Comparison of ENCODE assay signal across 19 mouse cellular contexts in the genomic region with DNA sequence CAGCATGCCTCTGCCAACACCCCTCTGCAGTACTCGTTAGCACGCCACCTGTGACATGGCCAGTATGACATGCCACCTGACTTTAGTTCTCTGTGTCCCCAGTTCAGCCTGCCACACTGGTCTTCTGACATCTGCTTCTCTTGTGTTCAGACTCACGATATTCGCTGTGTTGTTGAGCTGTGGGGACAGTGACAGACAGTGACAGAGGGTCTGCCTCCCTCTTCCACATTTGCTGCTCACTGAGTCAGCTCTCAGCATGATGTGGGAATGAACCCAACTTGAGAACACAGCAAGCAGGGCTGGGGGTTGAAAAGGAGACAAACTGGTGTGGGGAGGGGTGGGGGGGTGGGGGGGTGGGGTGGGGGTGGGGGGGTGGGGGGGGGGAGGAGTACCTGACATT.
A peak's percentile ranks its signal among the peaks of the same experiment; 100 is the strongest.
DNase-seq lines count a peak whose midpoint lies in the region; ATAC-seq and TF ChIP-seq lines count a peak whose summit lies in the region.
"Had no signal": no experiment of that assay in that cellular context is flagged by ENCODE, and none has a peak within 500 bp of the region (broad histone marks: within the 10 kb centered on the region; RNA-seq: fewer than 3 reads in every experiment).

No protein-coding gene starts in this region.

- no peaks in the 10 kb centered on the region for H3K9me3 ChIP-seq in embryonic facial prominence, embryonic 14.5 days (ENCODE audit: control insufficient read depth, low read length)
- H3K9me3 ChIP-seq in embryonic facial prominence, embryonic 10.5 days, result no peaks in the 10 kb centered on the region
- H3K9me3 ChIP-seq in limb, embryonic 14.5 days (ENCODE audit: control insufficient read depth, low read length), result no peaks in the 10 kb centered on the region
- H3K9me3 ChIP-seq in limb, embryonic 10.5 days (replicated peaks), result no peaks in the 10 kb centered on the region
- H3K9me3 ChIP-seq: heart, embryonic 15.5 days; hindbrain, embryonic 13.5 days had no signal

- TF ChIP-seq CTCF in brain, embryonic 14.5 days (IDR thresholded peaks at IDR 0.05; ENCODE audit: borderline replicate concordance, extremely low read depth, insufficient read depth, insufficient read length), result no peak

- peak; percentile 19 for DNase-seq in embryonic facial prominence, embryonic 14.5 days (ENCODE audit: low spot score)
- DNase-seq in embryonic facial prominence, embryonic 10.5 days (ENCODE audit: low spot score), result no peak
- DNase-seq in limb, embryonic 14.5 days (ENCODE audit: low spot score), result no peak
- no peak for DNase-seq in limb, embryonic 10.5 days (ENCODE audit: low spot score)
- peak; percentile 12 for DNase-seq in Muller cell, postnatal 12 days (ENCODE audit: inconsistent ontology term)
- DNase-seq in brain, embryonic 14.5 days (ENCODE audit: low read depth), result peak; percentile 41
- no peak for DNase-seq in kidney, postnatal 4 days
- DNase-seq: adrenal gland, postnatal 14 days; cerebellum, adult 2 months; cerebellum, postnatal 36 days; gastrocnemius, postnatal 14 days; heart, adult 2 months; heart, postnatal 14 days had no signal

- no peak overlapping the region for H3K4me3 ChIP-seq in embryonic facial prominence, embryonic 14.5 days (ENCODE audit: low read depth, low read length)
- no peak overlapping the region for H3K4me3 ChIP-seq in embryonic facial prominence, embryonic 10.5 days
- H3K4me3 ChIP-seq in limb, embryonic 14.5 days (replicated peaks; ENCODE audit: low read length), result no peak overlapping the region
- no peak overlapping the region for H3K4me3 ChIP-seq in limb, embryonic 10.5 days
- H3K4me3 ChIP-seq: heart, adult 2 months; heart, embryonic 15.5 days; hindbrain, embryonic 13.5 days had no signal

- no peak overlapping the region for H3K4me2 ChIP-seq in embryonic facial prominence, embryonic 14.5 days (ENCODE audit: low read depth, low read length)
- no peak overlapping the region for H3K4me2 ChIP-seq in limb, embryonic 14.5 days (replicated peaks; ENCODE audit: low read depth, low read length, severe bottlenecking)
- H3K4me2 ChIP-seq: heart, embryonic 11.5 days; heart, embryonic 15.5 days; hindbrain, embryonic 13.5 days had no signal

- no peak for ATAC-seq in embryonic facial prominence, embryonic 14.5 days (ENCODE audit: low read depth)
- peak; percentile 44; the same call in 1 of the 2 replicates for ATAC-seq in limb, embryonic 14.5 days (ENCODE audit: low FRiP score, low read depth)
- ATAC-seq: forebrain, embryonic 16.5 days; intestine, postnatal 0 days had no signal

- no peaks in the 10 kb centered on the region for H3K36me3 ChIP-seq in embryonic facial prominence, embryonic 14.5 days (ENCODE audit: control insufficient read depth, insufficient read depth, low read length)
- H3K36me3 ChIP-seq in embryonic facial prominence, embryonic 10.5 days (replicated peaks), result no peaks in the 10 kb centered on the region
- H3K36me3 ChIP-seq in limb, embryonic 14.5 days (ENCODE audit: control insufficient read depth, insufficient read depth, low read length), result no peaks in the 10 kb centered on the region
- no peaks in the 10 kb centered on the region for H3K36me3 ChIP-seq in limb, embryonic 10.5 days
- H3K36me3 ChIP-seq: heart, embryonic 15.5 days; hindbrain, embryonic 13.5 days had no signal

- no peak overlapping the region for H3K27ac ChIP-seq in embryonic facial prominence, embryonic 14.5 days (replicated peaks; ENCODE audit: low read depth, low read length)
- H3K27ac ChIP-seq in embryonic facial prominence, embryonic 10.5 days (replicated peaks), result no peak overlapping the region
- no peak overlapping the region for H3K27ac ChIP-seq in limb, embryonic 14.5 days (replicated peaks; ENCODE audit: low read depth, low read length)
- H3K27ac ChIP-seq in limb, embryonic 10.5 days, result no peak overlapping the region
- H3K27ac ChIP-seq: heart, embryonic 15.5 days; hindbrain, embryonic 13.5 days had no signal

- H3K4me1 ChIP-seq in embryonic facial prominence, embryonic 14.5 days (ENCODE audit: control insufficient read depth, insufficient read depth, low read length), result peaks cover 11% of the 10 kb centered on the region
- H3K4me1 ChIP-seq in embryonic facial prominence, embryonic 10.5 days, result peaks cover 33% of the 10 kb centered on the region
- peaks cover 12% of the 10 kb centered on the region for H3K4me1 ChIP-seq in limb, embryonic 14.5 days (ENCODE audit: control insufficient read depth, insufficient read depth, low read length)
- peaks cover 27% of the 10 kb centered on the region for H3K4me1 ChIP-seq in limb, embryonic 10.5 days

- no peak overlapping the region for H3K9ac ChIP-seq in embryonic facial prominence, embryonic 14.5 days (ENCODE audit: low read depth, low read length)
- no peak overlapping the region for H3K9ac ChIP-seq in limb, embryonic 14.5 days (ENCODE audit: low read depth, low read length, severe bottlenecking)
- H3K9ac ChIP-seq: heart, embryonic 15.5 days; hindbrain, embryonic 13.5 days had no signal

- H3K27me3 ChIP-seq in embryonic facial prominence, embryonic 14.5 days (replicated peaks; ENCODE audit: control insufficient read depth, insufficient read depth, low read length), result no peaks in the 10 kb centered on the region
- H3K27me3 ChIP-seq in embryonic facial prominence, embryonic 10.5 days (replicated peaks; ENCODE audit: low read depth, poor library complexity, severe bottlenecking), result no peaks in the 10 kb centered on the region
- H3K27me3 ChIP-seq in limb, embryonic 14.5 days (ENCODE audit: control insufficient read depth, insufficient read depth, low read length), result no peaks in the 10 kb centered on the region
- 0 out of 2 replicates have a peak, but pooled peaks cover 6% of the 10 kb centered on the region for H3K27me3 ChIP-seq in limb, embryonic 10.5 days (ENCODE audit: low read depth, poor library complexity, severe bottlenecking)
- H3K27me3 ChIP-seq: CH12.LX; heart, embryonic 15.5 days; hindbrain, embryonic 13.5 days had no signal

- WGBS in embryonic facial prominence, embryonic 14.5 days, result 76% methylated on average over 4 of the region's 4 CpGs
- 83% methylated on average over 4 of the region's 4 CpGs for WGBS in embryonic facial prominence, embryonic 10.5 days
- 68% methylated on average over 4 of the region's 4 CpGs for WGBS in limb, embryonic 14.5 days
- WGBS in limb, embryonic 10.5 days, result 82% methylated on average over 4 of the region's 4 CpGs

- no peak for TF ChIP-seq POLR2A in limb, embryonic 14.5 days (IDR thresholded peaks at IDR 0.05; ENCODE audit: borderline replicate concordance, extremely low read depth, insufficient read depth, insufficient read length)
- TF ChIP-seq POLR2A in brain, embryonic 14.5 days (IDR thresholded peaks at IDR 0.05; ENCODE audit: borderline replicate concordance, extremely low read depth, insufficient read depth, insufficient read length, poor library complexity, severe bottlenecking), result no peak

Comparison
In these comparisons a context has a peak if more than half of its experiments do, and no peak if none do; other contexts are left out.
1. DNase-seq: peak in embryonic facial prominence, embryonic 14.5 days (single experiment), Muller cell, postnatal 12 days (single experiment) and brain, embryonic 14.5 days (single experiment); none in embryonic facial prominence, embryonic 10.5 days (single experiment), limb, embryonic 14.5 days (single experiment), limb, embryonic 10.5 days (single experiment) and kidney, postnatal 4 days (0 of 2).